Mouse (Mus musculus): ENCODE measurements at regions not wholly inside any gene's neighbourhood (a gene's known extent, or its start where the extent isn't known, plus 50 kb on each side); places are given as distances from the start of the nearest gene placed in this dataset.

- TF ChIP-seq CTCF (IDR thresholded peaks at IDR 0.05; ENCODE audit: low read depth, low read length) = no peak
- no peak for TF ChIP-seq EP300 (IDR thresholded peaks at IDR 0.05; ENCODE audit: insufficient read depth, low read depth, low read length)
These were observed 51.9 kb upstream of the Gpc5 start for GRCm38 (mm10) chr14:115040091-115040571.
